Mouse (Mus musculus): ENCODE measurements at regions not wholly inside any gene's neighbourhood (a gene's known extent, or its start where the extent isn't known, plus 50 kb on each side); places are given as distances from the start of the nearest gene placed in this dataset.
A peak's percentile ranks its signal among the peaks of the same experiment; 100 is the strongest.

DNA sequence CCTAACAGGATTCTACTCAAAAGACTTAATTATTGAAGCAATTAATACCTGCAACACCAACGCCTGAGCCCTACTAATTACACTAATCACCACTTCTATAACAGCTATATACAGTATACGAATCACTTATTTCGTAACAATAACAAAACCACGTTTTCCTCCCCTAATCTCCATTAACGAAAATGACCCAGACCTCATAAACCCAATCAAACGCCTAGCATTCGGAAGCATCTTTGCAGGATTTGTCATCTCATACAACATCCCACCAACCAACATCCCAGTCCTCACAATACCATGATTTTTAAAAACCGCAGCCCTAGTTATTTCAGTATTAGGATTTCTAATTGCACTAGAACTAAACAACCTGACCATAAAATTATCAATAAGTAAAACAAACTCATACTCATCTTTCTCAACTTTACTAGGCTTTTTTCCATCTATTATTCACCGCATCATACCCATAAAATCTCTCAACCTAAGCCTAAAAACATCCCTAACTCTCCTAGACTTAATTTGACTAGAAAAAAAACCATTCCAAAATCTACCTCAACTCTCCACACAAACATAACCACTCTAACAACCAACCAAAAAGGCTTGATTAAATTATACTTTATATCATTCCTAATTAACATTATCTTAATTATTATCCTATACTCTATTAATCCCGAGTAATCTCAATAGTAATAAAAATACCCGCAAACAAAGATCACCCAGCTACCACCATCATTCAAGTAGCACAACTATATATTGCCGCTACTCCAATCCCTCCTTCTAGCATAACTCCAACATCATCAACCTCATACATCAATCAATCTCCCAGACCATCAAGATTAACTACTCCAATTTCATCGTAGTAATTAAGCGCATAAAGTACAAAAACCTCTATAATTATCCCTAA, 830.9 kb upstream of the Tyrp1 start:
- intact Hi-C loops (cut with DNase I), result no loop called here
- DNase-seq (ENCODE audit: low spot score in 2 of 2), result no peak

GRCm38 (mm10) chr4:80003636-80004365, 830.1 kb upstream of the Tyrp1 start:
- intact Hi-C loops (cut with DNase I), result no loop called here
- DNase-seq (ENCODE audit: low spot score in 2 of 2), result no peak

DNA sequence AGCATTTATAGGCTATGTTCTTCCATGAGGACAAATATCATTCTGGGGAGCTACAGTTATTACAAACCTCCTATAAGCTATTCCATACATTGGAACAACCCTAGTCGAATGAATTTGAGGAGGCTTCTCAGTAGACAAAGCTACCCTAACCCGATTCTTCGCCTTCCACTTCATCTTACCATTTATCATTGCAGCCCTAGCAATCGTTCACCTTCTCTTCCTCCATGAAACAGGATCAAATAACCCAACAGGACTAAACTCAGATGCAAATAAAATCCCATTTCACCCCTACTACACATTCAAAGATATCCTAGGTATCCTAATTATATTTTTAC, 829.6 kb upstream of the Tyrp1 start:
- DNase-seq (ENCODE audit: low spot score in 2 of 2), result no peak
- intact Hi-C loops (cut with DNase I), result no loop called here

- intact Hi-C loops (cut with DNase I), result no loop called here
- no peak for DNase-seq (ENCODE audit: low spot score in 2 of 2)
These were observed 829.1 kb upstream of the Tyrp1 start for GRCm38 (mm10) chr4:80004788-80005187.

GRCm38 (mm10) chr4:80027876-80028275, 806.0 kb upstream of the Tyrp1 start:
- DNase-seq (ENCODE audit: low spot score in 2 of 2), result no peak
- intact Hi-C loops (cut with DNase I), result no loop called here

DNA sequence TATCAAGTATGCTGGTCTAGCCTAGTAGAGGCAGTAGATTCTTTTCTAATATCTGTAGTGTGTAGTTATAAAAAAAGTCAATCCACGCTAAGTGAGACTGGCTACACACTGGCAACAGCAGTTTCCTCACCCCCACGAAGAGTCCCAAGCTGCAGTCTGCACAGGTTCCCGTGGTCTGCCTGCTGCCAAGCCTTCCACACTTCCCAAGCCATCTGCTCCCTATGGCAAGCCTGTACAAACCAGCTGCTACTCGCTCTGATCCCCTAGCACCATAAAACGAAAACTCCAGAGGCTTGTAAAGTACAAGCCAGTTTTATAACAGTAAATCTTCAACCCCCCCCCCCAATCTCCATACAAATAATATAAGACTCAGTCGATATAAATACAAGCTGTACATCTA, 786.0 kb upstream of the Tyrp1 start:
- intact Hi-C loops (cut with DNase I), result no loop called here
- peak; percentile 43 to 50 for DNase-seq (ENCODE audit: low spot score in 2 of 2)
